Mouse (Mus musculus) frontal cortex, postnatal 14 days (tissue): ENCODE data around the gene Rgs4.

Experiments used
- DNase-seq, 2 experiments: peaks; one replicate each; pipeline ENCODE4 v3.0.0; 2022; ENCODE audit warnings: low spot score in 2 of 2

Gene Rgs4

DNA sequence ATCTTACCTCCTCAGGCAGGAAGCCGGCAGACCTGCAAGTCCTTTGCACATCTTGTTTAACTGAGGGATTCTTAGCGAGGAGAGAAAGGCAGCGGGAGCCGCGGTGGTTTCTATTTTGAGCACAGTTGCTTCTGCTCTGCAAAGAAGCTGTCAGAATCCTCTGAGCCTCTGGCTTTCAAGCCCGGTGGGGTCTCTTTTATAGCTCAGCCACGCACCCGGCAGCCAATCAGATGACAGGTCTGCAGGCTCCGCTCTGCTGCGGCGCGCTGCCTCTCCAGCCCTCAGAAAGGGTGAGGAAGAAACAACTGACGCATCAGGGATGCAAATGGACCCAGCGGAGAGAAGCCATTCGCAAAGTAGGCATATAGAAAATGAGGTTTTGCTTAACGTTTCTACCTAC lies at the start of gene Rgs4:
TSS of gene Rgs4 (minus strand) at position 170 of the 400 bp plus-strand sequence.
- DNase-seq, result peak; percentile 87 to 89

DNA sequence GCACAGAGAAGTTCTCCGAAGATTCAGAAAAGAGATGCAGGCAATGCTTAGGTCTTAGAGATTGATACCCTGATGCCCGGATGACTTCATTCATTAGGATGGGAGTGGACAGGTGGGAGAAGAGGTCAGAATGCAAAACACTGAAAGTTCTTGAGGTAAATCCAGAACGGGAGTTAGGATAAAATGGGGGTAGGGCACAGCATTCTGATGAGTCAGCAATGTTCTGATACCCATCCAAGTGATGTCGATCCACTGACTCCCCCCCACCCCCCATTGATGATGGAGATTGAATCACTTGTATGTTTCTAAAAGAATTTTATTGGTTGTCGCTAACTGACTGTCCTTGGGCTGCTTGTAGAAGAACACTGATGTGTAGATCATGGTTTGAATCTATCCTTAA lies 45.0 kb upstream of the Rgs4 start:
- no peak for DNase-seq

DNA sequence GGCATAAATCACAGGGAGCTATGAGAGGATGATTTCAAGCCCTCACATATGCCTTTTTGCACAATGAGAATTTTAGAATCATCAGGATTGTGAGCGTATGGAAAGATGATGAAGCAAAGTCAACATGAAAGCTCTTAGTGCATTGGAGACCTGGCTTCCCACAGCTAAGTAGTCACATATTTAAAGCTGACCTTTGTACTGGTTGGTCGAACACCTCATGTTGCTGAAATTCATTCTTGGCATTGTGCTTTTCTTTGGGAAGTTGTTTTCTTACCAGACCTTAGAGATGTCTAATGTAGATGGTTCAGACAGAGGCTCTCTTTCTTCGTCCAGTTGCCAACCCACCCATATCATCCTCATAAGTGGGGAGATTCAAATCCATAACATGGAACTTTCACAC lies 38.5 kb upstream of the Rgs4 start:
- no peak for DNase-seq

DNA sequence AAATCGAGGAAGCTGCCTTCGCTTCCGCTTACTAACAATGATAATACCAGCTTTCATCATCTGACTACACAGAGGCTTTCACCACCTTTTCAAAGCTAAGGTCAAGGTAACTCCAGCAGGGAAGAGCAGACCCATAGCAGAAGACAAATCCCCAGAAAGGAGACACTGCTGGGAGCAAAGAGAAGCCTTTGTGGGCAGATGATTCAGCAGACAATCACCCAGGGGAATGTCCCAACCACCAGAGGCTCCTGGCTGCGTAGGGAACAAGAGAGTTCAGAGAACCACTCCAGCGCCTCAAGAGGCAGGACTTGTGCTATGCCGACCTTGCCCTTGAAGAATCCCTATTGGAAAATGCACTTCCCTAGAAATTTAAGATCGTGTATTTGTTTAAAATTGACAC lies 29.1 kb upstream of the Rgs4 start:
- no peak for DNase-seq

DNA sequence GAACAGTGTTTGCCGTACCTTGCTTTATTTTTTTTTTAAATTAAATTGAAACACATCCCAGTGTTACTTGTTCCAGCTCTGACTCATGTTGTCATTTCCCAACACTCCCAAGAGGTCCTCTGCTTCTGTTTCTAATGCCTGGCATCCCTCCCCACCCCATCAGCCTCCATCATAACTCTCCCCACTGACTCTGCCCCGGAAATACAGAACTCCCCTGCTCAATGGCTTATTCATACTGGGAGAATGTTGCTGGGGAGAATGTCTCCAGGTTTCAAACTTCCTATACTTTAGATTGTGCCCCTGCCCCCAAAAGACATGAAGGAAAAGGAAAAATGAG lies 17.1 kb upstream of the Rgs4 start:
- DNase-seq, result no peak

DNA sequence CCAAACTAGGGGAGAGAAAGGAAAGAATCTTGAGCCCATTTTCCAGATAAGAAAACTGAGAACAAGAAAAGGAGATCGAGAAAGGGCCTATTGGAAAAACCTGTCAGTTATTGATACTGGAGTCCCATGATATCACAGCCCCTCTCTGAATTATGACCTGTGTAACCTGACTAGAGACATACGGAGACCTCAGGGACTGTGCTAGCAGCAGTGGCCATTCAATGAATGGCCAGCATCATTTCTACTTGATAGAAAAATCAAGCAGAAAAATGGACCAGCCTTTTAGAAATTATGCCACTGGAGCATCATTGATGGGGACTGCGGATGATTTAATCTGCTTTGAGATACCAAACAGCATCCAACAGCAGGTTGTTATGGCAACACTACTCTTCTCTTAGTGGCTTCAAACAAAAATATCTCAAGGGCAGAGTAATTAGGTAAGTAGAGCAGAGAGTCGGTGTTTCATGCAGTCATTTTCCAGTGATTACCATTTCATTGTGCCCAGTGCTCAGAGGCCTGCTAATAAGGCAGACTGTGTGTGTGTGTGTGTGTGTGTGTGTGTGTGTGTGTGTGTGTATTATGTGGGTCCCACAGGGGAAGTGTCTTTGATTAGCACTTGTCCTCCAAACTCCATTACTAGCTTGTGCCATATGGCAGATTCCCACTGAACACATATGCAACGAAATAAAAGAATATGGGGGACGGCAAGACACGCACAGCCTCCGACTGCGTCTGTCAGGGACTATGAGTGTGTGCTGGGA lies 16.6 kb upstream of the Rgs4 start:
- DNase-seq, result no peak

DNA sequence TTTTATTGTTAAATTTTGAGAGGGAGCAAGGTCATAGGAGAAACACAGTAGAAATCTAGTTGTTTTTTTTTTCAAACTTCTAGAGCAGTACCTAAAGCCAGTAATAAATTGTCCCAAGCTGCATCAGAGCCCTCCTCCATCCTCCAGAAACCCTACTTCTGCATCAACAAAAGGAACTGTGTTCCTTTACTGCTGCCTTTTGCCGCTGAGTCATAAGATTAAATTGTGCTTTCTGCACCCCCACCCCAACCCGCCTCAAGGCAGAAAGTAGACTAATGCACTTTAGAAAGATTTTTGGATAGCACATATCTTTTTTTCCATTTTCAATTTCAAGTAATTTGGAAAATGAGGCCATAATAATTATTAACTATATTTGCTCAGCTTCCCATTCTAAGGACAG lies 15.1 kb upstream of the Rgs4 start:
- DNase-seq, result no peak

DNA sequence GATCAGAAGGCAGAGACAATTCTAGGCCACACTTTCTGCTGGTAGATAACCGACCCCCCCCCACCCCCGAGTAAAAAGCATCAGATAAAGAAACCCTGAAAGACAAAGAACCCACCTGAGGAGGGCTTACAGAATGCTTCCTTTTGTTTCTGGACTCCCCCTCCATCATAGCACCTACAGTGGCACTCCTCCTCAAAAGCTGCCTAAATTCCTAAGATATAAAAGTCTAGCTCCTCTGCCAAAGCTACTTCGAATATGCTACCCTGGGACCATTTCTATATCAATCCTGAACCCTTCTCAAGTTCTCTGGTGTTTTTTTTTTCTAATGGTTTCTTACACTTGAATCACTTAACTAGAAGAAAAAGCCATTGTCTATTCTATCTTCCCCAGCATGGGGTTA lies 9.1 kb upstream of the Rgs4 start:
- no peak for DNase-seq

DNA sequence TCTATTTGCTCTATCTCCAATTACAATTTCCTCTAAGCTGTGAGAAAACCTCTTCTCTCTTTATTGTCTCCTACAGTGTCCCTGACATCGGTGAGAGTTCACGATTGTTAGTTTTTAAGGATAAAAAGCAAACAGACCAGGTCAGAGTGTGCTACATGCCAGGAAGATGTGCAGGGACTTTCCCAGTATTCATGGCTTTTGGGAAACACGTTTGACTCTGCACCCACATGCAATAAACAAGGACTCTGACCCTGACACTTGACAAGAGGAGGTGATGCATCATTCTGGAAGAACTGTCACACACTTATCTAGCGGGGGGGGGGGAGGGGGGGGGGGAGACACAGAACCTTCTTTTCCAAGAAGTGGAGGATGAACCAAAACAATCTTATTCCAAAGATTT lies 5.0 kb upstream of the Rgs4 start:
- no peak for DNase-seq

DNA sequence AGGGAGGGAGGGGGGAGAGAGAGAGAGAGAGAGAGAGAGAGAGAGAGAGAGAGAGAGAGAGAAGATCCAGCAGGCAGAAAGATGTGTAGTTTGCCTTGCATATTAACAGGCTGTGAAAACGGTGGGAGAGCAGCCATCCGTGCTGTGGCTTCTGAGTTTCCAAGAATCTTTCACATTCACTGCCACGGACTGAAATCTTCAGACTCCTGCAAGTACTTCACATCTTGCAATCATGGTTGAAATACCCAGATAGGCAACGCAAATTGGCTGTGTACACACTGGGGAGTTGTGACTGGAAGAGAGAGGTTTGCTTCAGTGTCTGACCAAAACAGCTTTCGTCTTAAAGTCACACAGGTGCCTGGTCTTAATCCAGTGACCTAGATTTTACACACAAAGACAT lies 997 bp upstream of the Rgs4 start:
- DNase-seq, result no peak

DNA sequence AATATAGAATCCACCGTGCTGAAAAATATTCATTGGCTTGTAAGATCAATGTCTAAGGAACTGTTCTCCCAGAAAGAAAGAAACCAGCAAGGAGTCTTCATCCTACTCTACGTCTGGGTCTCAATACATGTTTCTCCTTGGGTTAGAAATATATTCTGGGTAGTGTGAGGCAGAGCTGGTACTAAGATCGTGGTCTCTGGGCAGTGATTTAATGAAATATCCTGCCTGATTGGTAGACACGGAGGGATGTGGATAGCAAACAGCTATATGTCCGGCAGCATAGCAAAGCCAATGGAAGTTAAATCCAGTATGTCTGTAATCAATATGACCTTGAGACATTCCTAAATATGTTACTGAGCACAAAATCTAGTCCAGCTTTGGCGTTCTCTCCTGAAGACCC lies 460 bp upstream of the Rgs4 start:
- no peak for DNase-seq

DNA sequence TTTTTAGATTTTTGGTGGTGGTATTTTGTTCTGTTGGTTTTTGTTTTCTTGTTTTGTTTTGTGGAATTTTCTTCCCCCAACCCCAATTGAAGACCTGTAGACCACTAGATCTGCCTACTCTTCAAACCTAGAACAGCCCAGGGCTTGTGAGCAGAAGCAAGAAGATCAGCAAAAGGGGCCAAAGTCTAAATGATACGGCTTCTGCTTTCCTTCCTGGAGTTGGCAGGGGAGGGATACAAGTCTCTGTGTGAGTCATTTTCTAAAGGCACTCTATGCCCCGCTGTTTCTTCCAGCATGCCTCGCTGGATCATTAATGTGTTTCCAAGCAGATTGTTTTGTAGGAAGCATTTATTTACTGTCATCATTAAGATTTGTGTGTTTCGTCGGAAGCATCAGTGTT lies 6.3 kb downstream of the Rgs4 start:
- no peak for DNase-seq

DNA sequence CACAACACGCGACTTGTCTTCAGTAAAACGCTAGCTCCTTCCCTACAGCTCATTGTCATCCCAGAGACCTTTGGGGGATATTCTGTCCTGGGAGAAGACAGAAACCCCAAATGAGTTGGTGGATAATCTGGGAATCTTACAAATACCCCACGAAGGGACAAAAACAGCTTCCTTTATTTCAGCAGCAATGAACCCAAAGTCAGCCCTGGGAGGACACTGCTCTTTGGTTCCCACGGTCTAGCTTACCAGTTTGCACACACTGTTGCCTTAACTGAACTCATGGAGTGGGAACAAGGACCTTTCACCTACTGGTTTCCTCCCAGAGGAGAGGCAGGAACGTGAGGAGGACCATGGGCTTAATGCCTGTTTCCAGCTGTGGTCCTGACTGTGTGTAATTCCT lies 10.2 kb downstream of the Rgs4 start:
- no peak for DNase-seq

DNA sequence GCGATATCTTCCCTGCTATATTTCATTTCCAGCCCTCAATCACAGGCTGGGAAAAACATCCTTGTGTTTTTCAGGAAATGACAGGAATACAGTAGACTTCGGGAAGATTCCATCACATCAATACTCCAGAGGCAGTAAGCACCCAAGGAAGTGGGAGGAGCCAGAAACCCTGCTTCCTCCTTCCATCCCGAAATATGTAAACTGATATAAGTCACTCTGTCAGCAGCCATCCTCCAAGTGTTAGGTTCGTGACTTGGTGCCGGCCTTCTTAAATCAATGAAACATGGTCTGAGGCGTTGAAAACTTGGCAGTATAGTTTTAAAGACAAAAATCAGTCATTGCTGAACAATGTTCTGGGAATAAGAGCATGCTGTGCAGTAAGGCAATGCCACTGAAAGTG lies 11.3 kb downstream of the Rgs4 start:
- DNase-seq, result no peak

DNA sequence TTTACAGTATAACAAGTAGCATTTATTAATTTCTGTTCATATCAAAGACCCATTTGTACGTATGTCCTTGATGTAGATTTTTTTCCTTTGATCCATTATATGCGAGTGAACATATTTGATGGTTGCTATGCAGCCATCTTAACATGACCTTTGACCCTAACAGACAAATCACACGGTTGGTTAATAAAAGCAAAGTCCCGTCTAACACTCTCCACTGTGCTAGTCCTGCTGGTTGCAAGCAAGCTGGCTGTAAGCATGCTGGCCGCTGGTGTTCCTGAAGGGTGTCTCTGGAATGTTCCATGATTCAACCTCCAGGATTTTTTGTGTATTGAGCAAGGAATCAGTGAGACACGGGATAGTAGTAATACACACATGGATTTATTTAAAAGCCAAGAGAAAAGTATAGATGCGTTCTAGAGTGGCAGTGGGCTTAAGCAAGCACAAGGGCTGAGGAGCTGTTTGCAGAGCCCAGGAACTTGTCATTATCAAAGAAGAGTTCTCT lies 16.8 kb downstream of the Rgs4 start:
- no peak for DNase-seq

DNA sequence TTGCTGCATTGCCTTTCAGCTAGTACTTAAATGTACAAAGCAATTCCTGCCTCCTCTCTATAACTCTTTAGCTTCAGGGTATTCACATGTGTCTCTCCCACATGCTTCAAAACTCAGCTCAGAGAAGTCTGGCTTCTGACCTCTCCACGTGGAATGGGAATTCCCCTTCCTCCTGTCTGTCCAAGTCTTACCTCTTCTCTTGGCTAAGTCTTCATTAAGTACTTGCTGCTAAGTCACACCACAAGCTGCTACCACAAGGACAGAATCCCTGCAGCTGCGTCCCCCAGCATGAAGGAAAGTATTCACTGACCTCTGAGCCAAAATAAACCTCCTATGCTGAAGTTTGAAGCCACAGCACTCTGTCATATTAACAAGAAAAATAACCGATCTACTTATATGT lies 21.1 kb downstream of the Rgs4 start:
- no peak for DNase-seq

DNA sequence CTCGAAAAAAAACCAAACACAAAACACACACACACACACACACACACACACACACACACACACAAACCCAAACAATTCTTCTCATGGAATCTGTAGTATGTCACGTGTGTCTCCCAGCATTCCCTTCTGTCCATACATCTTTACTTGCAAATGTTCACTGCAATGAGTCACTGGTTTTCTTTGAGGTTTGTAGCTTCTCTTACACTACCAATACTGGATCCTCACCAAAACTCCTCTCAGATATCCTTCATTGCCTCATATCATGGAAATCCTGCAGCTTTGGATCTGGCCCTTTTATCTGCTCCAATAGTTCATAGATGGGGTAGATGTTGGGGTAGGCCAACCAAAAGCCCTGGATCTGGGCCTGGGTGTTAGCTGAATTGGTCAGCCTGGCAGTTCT lies 25.6 kb downstream of the Rgs4 start:
- DNase-seq, result no peak

DNA sequence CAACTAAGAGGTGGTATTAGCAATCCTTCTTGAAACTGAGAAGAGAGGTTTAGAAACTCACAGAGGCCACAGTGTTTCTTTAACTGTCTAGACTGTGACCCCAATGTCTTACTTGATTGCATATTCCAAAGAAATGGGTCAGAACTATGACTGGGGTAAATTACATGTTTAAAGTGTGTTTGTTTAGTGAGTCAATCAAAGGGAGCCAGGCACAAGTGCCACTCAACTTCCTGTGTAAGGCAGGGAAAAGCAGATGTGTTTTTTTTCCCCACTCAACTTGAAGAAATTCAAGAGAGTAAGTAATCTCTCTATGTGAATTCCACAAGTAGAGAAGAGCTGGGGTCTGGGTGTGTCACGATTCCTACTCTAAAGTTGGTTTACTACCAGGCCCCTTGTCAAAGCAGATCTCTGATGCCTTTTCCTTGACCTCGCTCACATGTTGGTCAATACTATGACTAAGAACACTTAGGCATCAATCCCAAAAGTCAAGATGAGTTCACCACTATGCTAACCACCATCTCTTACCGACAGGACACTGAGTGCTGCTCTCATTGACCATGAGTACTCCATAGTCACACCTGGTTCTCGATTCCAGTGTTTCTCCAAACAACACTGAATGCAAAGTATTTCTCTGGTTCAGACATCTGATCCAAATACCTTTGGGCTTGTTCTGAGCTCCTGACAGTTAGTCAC lies 42.9 kb downstream of the Rgs4 start:
- DNase-seq, result no peak

DNA sequence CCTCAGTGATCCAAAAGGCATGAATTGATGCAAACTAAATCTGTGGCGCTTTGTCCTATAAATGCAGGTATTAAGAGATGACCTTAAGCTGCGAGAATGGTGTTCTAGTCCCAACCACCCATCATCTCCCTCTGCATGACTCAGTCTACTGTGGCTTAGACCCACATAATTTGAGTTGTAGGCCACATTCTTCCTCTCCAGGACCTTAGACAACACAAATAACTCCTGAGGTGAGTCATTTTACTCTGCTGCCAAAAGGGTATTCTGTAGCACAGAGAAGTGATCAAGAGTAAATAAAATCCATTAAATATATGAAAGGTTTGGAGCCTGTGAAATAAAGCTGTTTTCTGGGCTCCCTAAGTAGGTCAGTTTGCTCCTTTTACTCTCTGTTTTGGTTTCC lies 48.3 kb downstream of the Rgs4 start:
- DNase-seq, result no peak

DNA sequence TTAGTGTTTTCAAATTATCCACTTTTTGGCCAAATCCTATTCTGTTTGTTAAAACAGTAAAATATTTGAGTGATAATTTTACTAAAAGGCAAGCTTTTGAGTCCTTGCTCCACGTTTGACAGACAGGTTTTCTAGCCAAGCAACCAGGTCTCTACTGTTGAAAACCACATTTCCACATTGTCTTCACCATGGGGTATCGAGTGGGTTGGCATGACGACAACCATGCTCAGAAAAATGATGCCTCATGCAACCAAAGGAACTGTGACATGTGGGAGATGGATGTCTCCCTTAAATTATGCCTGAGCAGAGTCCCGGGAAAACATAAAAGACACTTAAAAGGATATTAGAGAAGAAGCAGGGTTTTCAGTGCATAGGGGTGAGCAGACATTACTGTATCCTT lies 50.2 kb downstream of the Rgs4 start:
- no peak for DNase-seq

DNA sequence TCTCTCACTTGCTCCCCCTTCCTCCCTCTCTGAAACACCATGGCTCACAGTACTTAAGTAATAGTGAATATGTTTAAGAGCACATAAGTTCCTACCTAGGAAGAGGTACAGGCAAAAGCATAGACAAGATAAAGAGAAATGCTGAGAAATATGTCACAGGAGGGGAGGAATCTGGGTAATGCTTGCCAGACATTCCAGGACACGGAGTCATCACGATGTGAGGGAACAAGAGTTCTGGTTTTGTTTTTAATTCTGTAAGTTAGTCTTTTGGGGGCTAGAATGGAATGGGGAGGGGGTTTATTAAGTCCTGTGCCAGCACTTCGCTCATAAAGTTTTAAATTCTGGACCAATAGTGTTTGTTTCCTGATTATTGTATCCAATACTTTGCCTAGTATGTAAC lies 52.1 kb downstream of the Rgs4 start:
- no peak for DNase-seq

DNA sequence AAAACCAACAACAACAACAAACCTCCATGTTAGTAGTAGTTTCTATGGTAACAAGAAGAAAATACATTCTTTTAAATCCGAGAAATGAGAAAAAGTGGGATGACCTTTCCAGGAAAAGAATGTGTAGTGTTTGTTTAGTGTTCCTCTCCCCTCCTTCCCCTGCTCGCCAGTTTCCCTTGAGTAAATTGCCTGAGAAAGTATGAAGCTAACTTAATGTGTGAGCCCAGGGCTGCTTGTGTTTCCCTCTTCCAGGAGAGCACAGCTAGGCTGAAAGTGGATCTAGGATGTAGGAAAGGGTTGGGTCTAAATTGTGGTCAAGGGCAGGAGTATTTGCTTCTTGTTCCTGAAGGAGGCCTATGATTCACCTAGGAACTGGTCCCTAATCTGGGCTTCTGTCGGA lies 53.9 kb downstream of the Rgs4 start:
- no peak for DNase-seq

DNA sequence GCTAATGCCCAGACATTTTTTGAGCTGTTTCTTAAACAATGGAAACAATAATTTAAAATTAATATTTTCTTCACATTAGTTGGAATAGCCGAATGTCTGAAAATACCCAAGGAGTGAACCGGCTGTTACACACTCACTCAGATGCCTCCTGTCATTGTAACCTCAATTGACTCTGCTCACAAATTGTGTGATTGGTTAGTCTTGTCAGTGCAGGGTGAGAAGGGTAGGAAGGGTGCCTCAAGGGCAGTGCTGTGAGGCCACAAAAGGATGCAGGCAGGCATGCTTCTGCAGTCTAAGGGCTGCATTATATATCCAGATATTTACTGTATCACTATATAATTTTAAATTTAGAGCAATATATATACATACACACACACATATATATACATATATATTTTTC lies 54.4 kb downstream of the Rgs4 start:
- DNase-seq, result no peak
